Mouse (Mus musculus) midbrain, embryonic 13.5 days (tissue): ENCODE data around the gene Cdkn1b. TPM values are rescaled to one million over a fixed set of nuclear protein-coding genes. Genes with fewer than 3 reads are reported as not detected.
A peak's percentile ranks its signal among the peaks of the same experiment; 100 is the strongest.

Experiments used
- ATAC-seq: fragments of 200-750 bp; cut with Nextera tagmentation; 2 replicates; pipeline ENCODE4 v1.8.0; 2017; ENCODE audit warnings: mild to moderate bottlenecking, moderate TSS enrichment, moderate library complexity
- H3K27ac ChIP-seq: fragments of 300-500 bp; sonication (generic); 2 replicates; pipeline ENCODE4 v1.5.1; 2015; ENCODE audit warnings: inconsistent platforms, mild to moderate bottlenecking, moderate library complexity
- H3K27me3 ChIP-seq: fragments of 300-500 bp; sonication (generic); 2 replicates; pipeline ENCODE4 v1.6.1; 2015; ENCODE audit warnings: mild to moderate bottlenecking, inconsistent platforms
- H3K36me3 ChIP-seq: fragments of 300-500 bp; sonication (generic); 2 replicates; pipeline ENCODE4 v1.6.1; 2015; ENCODE audit warnings: mild to moderate bottlenecking, inconsistent platforms
- H3K4me1 ChIP-seq: fragments of 300-500 bp; sonication (generic); replicated peaks from 2 replicates; pipeline ENCODE4 v1.6.1; 2015; ENCODE audit warnings: inconsistent platforms
- H3K4me2 ChIP-seq: fragments of 300-500 bp; sonication (generic); replicated peaks from 2 replicates; pipeline ENCODE4 v1.6.1; 2015; ENCODE audit warnings: moderate library complexity, mild to moderate bottlenecking, inconsistent platforms
- H3K4me3 ChIP-seq: fragments of 300-500 bp; sonication (generic); replicated peaks from 2 replicates; pipeline ENCODE4 v1.5.1; 2015; ENCODE audit warnings: mild to moderate bottlenecking, inconsistent platforms
- H3K9ac ChIP-seq: fragments of 300-500 bp; sonication (generic); replicated peaks from 2 replicates; pipeline ENCODE4 v1.6.1; 2015; ENCODE audit warnings: mild to moderate bottlenecking, inconsistent platforms
- H3K9me3 ChIP-seq: fragments of 300-500 bp; sonication (generic); 2 replicates; pipeline ENCODE4 v1.6.1; 2016; ENCODE audit warnings: mild to moderate bottlenecking, inconsistent platforms
- WGBS: fragments of 180-500 bp; shearing (Covaris S2); methylation state at CpG from one replicate; pipeline ENCODE4 v1.1.7; 2015; 5-methylcytosine and 5-hydroxymethylcytosine counted together
- polyA plus RNA-seq: library from polyadenylated mRNA; unstranded; fragments of >200 nt; fragmentation: Nextera tagmentation; extraction: Ambion mirVana; gene quantifications from 2 replicates; pipeline ENCODE4 v1.2.1, GENCODE M21; 2015

The Cdkn1b gene
- polyA plus RNA-seq, 1 experiment from 2014 or later = 35.1 TPM

DNA sequence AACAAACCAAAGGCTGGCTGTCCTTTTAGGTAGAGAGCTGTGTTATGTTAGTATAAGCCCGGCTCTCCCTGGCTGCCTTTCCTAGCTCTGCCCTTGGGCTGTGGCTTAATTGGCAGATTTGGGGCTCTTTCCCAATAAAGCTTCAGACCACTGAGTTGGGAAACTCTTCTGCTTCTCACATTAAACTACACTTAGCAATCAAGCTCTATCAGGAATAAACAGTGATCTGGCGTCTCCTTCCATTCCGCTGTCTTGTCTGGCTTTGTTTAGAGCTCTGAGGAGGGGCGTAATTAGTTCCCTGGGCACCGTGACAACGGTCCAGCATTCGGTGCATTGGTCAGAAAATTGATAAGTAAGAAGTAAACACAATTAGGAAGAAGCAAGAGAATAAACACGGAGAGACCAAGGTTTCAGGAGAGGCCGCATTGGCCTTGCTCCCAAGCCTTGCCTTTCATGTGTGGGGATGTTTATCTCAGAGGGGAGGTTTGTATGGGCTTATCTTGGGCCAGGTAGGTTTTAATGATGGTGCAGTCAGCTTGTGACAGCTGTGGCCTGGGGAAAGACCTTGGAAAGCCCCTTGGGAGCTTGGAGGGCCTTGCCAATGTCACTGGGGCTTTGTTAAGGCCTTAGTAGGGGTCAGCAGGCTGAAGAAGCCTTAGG lies 41.8 kb downstream of the Cdkn1b start:
- no peak overlapping the region for H3K4me3 ChIP-seq
- peaks cover 26% of the 10 kb centered on the region for H3K4me1 ChIP-seq
- H3K36me3 ChIP-seq = no peaks in the 10 kb centered on the region
- H3K4me2 ChIP-seq = no peak overlapping the region
- WGBS = 54% methylated on average over 9 of the region's 9 CpGs
- no peaks in the 10 kb centered on the region for H3K9me3 ChIP-seq
- H3K27me3 ChIP-seq = no peaks in the 10 kb centered on the region
- peak overlapping the region; percentile 10; the same call in 1 of the 2 replicates for H3K27ac ChIP-seq
- no peak for ATAC-seq
- no peak overlapping the region for H3K9ac ChIP-seq

DNA sequence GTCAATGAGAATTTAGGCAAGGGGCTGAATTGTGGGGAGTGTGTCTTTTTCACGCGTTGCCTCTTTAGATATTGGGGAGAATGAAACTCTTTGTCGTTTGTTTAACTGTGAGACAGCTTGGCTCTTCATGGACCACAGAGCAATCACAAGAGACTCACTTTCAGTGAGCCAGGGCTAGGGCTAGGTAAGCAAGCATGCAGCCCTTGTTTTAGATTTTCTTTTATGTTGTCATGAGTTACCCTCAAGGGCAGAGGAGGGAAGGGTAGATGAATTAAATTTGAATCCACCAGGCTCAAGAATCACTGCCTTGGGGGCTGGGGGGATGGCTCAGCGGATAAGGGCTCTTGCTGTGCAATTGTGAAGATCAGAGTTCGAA lies 42.3 kb downstream of the Cdkn1b start:
- Histone ChIP-seq H3K9ac (no peak overlapping the region), H3K36me3 (no peaks in the 10 kb centered on the region), H3K4me2 (no peak overlapping the region), H3K27me3 (no peaks in the 10 kb centered on the region), H3K4me3 (no peak overlapping the region), H3K9me3 (no peaks in the 10 kb centered on the region), H3K27ac (peak overlapping the region; percentile 10; the same call in 1 of the 2 replicates), H3K4me1 (peaks cover 26% of the 10 kb centered on the region)
- WGBS = 37% methylated on average over 5 of the region's 5 CpGs
- ATAC-seq = no peak

DNA sequence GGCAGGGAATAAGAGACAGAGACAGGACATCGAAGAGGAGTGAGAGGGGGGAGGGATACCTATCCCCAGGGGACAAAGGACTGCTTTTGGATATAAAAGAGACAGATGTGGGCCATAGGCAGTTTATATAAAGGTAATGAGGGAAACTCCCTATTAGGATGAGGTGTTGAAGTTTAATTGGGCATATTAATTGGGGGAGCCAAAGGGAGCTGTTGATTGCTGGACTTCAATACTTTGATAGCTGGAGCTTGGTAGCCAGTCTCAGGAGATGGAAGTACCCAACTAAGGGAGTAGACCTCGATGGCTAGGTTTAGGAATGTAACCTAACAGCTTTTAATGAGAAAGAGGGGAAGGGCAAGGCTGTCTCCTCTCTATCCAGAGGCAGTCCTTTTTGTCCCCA lies 43.7 kb downstream of the Cdkn1b start:
- Histone ChIP-seq H3K4me2 (no peak overlapping the region), H3K27me3 (no peaks in the 10 kb centered on the region), H3K4me1 (peaks cover 26% of the 10 kb centered on the region), H3K4me3 (no peak overlapping the region), H3K9me3 (no peaks in the 10 kb centered on the region), H3K27ac (no peak overlapping the region), H3K36me3 (no peaks in the 10 kb centered on the region), H3K9ac (no peak overlapping the region)
- WGBS = 69% methylated on average over 2 of the region's 2 CpGs
- ATAC-seq = no peak

DNA sequence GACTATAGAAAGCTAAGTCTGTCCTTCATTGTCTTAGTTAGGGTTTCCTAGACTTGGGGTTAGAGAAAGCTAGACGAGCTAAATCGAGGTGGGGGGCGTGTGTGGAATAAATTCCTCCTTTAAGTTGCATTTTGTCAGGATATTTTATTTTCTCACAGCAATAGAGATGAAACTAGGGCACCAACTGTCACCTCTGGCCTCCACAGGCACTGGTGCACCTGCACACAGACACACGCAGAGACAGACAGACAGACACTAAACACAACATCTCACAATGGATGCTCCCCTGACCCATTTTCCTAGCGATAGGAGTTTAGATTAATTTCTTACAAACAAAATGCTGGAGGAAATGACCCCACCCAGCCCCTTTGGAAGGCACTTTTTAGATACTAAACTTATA lies 46.5 kb downstream of the Cdkn1b start:
- Histone ChIP-seq H3K27ac (no peak overlapping the region), H3K36me3 (no peaks in the 10 kb centered on the region), H3K4me1 (peaks cover 8% of the 10 kb centered on the region), H3K4me2 (no peak overlapping the region), H3K4me3 (no peak overlapping the region), H3K9ac (no peak overlapping the region), H3K27me3 (no peaks in the 10 kb centered on the region), H3K9me3 (no peaks in the 10 kb centered on the region)
- no peak for ATAC-seq
- 88% methylated on average over 5 of the region's 5 CpGs for WGBS

DNA sequence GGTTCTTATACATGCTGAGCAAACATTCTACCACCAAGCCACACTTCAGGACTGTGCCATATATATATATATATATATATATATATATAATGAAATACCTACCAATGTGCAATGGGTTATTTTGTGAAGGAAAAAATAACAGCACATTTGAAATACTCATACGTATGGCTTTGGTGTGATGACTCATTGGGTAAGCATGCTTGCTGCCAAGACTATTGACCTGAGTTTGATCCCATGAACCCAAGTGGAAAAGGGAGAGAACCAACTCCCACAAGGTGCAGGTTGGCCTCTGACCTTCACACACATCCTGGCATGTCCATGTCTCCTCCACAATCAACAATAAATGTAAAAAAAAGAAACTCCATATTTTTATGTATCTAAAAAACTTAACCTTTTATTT lies 48.1 kb downstream of the Cdkn1b start:
- H3K36me3 ChIP-seq = no peaks in the 10 kb centered on the region
- H3K27me3 ChIP-seq = no peaks in the 10 kb centered on the region
- no peak overlapping the region for H3K9ac ChIP-seq
- H3K9me3 ChIP-seq = no peaks in the 10 kb centered on the region
- H3K4me3 ChIP-seq = no peak overlapping the region
- H3K27ac ChIP-seq = no peak overlapping the region
- 95% methylated on average over 1 of the region's 1 CpGs for WGBS
- H3K4me2 ChIP-seq = no peak overlapping the region
- ATAC-seq = no peak
- H3K4me1 ChIP-seq = no peaks in the 10 kb centered on the region

DNA sequence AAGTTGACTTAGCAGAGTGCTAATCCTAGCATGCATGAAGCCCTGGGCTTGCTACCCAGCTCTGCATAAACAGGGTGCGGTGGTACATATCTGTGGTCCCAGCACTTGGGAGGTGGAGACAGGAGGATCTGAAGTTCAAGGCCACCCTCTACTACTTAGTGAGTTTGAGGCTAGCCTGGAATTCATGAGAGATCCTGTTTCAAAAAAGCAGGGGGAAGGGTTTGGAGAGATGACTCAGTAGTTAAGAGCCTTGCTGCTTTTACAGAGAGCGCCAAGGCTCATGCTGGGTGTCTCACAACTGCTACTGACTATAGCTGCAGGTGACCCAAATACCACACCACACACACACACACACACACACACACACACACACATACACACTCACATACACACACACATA lies 49.3 kb downstream of the Cdkn1b start:
- no peaks in the 10 kb centered on the region for H3K36me3 ChIP-seq
- H3K9me3 ChIP-seq = no peaks in the 10 kb centered on the region
- WGBS = 96% methylated on average over 2 of the region's 2 CpGs
- H3K27me3 ChIP-seq = no peaks in the 10 kb centered on the region
- no peak overlapping the region for H3K9ac ChIP-seq
- H3K27ac ChIP-seq = no peak overlapping the region
- ATAC-seq = no peak
- H3K4me2 ChIP-seq = no peak overlapping the region
- H3K4me1 ChIP-seq = no peaks in the 10 kb centered on the region
- no peak overlapping the region for H3K4me3 ChIP-seq

DNA sequence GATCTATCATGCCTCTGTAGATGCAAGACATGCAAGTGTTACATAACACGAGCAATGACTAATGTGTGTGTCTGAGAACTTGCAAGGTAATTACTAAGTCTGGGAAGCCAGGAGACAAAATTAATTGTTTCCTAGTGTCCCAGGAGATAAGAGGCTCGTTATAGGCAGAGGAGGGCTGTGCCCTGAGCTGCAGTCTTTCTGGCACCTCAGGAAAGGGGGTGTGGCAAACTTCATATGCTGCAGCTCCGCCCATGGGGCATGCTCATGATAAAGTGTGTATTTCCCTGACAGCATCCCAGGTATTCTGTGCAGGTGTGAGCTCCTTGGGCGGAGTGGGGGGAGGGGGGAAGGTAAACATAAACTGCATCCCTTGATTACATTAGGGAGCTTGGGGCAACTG lies 51.9 kb downstream of the Cdkn1b start:
- Histone ChIP-seq H3K9me3 (no peaks in the 10 kb centered on the region), H3K4me2 (no peak overlapping the region), H3K27me3 (no peaks in the 10 kb centered on the region), H3K9ac (no peak overlapping the region), H3K36me3 (no peaks in the 10 kb centered on the region), H3K4me3 (no peak overlapping the region), H3K27ac (no peak overlapping the region), H3K4me1 (peaks cover 8% of the 10 kb centered on the region)
- no peak for ATAC-seq
- 66% methylated on average over 4 of the region's 4 CpGs for WGBS

Other genes starting within 250 kb of the Cdkn1b start
- gene Dusp16, start 127.8 kb upstream of the Cdkn1b start, polyA plus RNA-seq = 7.5 and 7.7 TPM in 2 replicates
- gene Crebl2, start 90.2 kb upstream of the Cdkn1b start, polyA plus RNA-seq = 3.7 and 4.3 TPM in 2 replicates
- gene Gpr19, start 21.8 kb upstream of the Cdkn1b start, polyA plus RNA-seq = 45.0 and 47.9 TPM in 2 replicates
- gene Apold1, start 61.3 kb downstream of the Cdkn1b start, polyA plus RNA-seq = 3.0 and 3.7 TPM in 2 replicates
- gene Ddx47, start 91.2 kb downstream of the Cdkn1b start, polyA plus RNA-seq = 87.6 TPM in 2 replicates
- 0.53 and 0.98 TPM in 2 replicates for gene Gprc5a, start 145.2 kb downstream of the Cdkn1b start, polyA plus RNA-seq
- gene Gprc5d, start 197.9 kb downstream of the Cdkn1b start, polyA plus RNA-seq = 0.12 TPM in 1 of 2 replicates, not detected in the other